Comparison of ENCODE assay signal across 19 mouse cellular contexts in genomic region chr19:50005248-50005647, GRCm38 (mm10).
DNase-seq lines count a peak whose midpoint lies in the region; ATAC-seq and TF ChIP-seq lines count a peak whose summit lies in the region.
"Had no signal": no experiment of that assay in that cellular context is flagged by ENCODE, and none has a peak within 500 bp of the region (broad histone marks: within the 10 kb centered on the region; RNA-seq: fewer than 3 reads in every experiment).

No protein-coding gene starts in this region.

- WGBS in heart, embryonic 13.5 days: 37% methylated on average over 7 of the region's 7 CpGs
- WGBS in hindbrain, embryonic 12.5 days: 46% methylated on average over 7 of the region's 7 CpGs
- WGBS in hindbrain, embryonic 16.5 days: 27% methylated on average over 7 of the region's 7 CpGs
- 13% methylated on average over 7 of the region's 7 CpGs for WGBS in midbrain, postnatal 0 days

- no peaks in the 10 kb centered on the region for H3K36me3 ChIP-seq in heart, embryonic 13.5 days
- no peaks in the 10 kb centered on the region for H3K36me3 ChIP-seq in hindbrain, embryonic 12.5 days
- H3K36me3 ChIP-seq in hindbrain, embryonic 16.5 days (ENCODE audit: control insufficient read depth, insufficient read depth, low read length): no peaks in the 10 kb centered on the region
- no peaks in the 10 kb centered on the region for H3K36me3 ChIP-seq in midbrain, postnatal 0 days (ENCODE audit: insufficient read depth, low read length)
- H3K36me3 ChIP-seq: embryonic facial prominence, embryonic 10.5 days; heart, embryonic 10.5 days; liver, embryonic 12.5 days had no signal

- no peak for DNase-seq in heart, adult 11 months
- peak; percentile 12 for DNase-seq in midbrain, postnatal 0 days (ENCODE audit: low spot score)
- no peak for DNase-seq in right cerebral cortex, postnatal 14 days
- DNase-seq: adrenal gland, postnatal 36 days; cerebellum, postnatal 25 days; gastrocnemius, postnatal 14 days; heart, postnatal 4 days; lung, embryonic 14.5 days; thymus, postnatal 25 days had no signal

- H3K27me3 ChIP-seq in heart, embryonic 13.5 days (replicated peaks): no peaks in the 10 kb centered on the region
- H3K27me3 ChIP-seq in hindbrain, embryonic 12.5 days: no peaks in the 10 kb centered on the region
- H3K27me3 ChIP-seq in hindbrain, embryonic 16.5 days (replicated peaks; ENCODE audit: control insufficient read depth, insufficient read depth, low read length): no peaks in the 10 kb centered on the region
- no peaks in the 10 kb centered on the region for H3K27me3 ChIP-seq in midbrain, postnatal 0 days (ENCODE audit: insufficient read depth, low read length)
- H3K27me3 ChIP-seq: liver, embryonic 12.5 days had no signal

- TF ChIP-seq CTCF in midbrain, postnatal 0 days (IDR thresholded peaks at IDR 0.05): no peak

- 0 out of 2 replicates have a peak overlapping the region, but pooled peaks have one; percentile 13 for H3K4me2 ChIP-seq in heart, embryonic 13.5 days
- peak overlapping the region; percentile 24; the same call in 1 of the 2 replicates for H3K4me2 ChIP-seq in hindbrain, embryonic 12.5 days (replicated peaks)
- H3K4me2 ChIP-seq in hindbrain, embryonic 16.5 days (ENCODE audit: low read length): peak overlapping the region; percentile 34
- H3K4me2 ChIP-seq in midbrain, postnatal 0 days (ENCODE audit: low read depth, low read length, poor library complexity, severe bottlenecking): no peak overlapping the region
- H3K4me2 ChIP-seq: liver, embryonic 12.5 days; lung, embryonic 14.5 days had no signal

- H3K9me3 ChIP-seq in heart, embryonic 13.5 days: no peaks in the 10 kb centered on the region
- H3K9me3 ChIP-seq in hindbrain, embryonic 12.5 days (replicated peaks): no peaks in the 10 kb centered on the region
- H3K9me3 ChIP-seq in hindbrain, embryonic 16.5 days (ENCODE audit: control insufficient read depth, low read length): no peaks in the 10 kb centered on the region
- H3K9me3 ChIP-seq in midbrain, postnatal 0 days (ENCODE audit: low read length): no peaks in the 10 kb centered on the region
- H3K9me3 ChIP-seq: embryonic facial prominence, embryonic 10.5 days; heart, embryonic 10.5 days; liver, embryonic 12.5 days had no signal

- H3K9ac ChIP-seq in heart, embryonic 13.5 days: no peak overlapping the region
- no peak overlapping the region for H3K9ac ChIP-seq in hindbrain, embryonic 12.5 days
- H3K9ac ChIP-seq in hindbrain, embryonic 16.5 days (ENCODE audit: low read depth, low read length): no peak overlapping the region
- H3K9ac ChIP-seq in midbrain, postnatal 0 days (replicated peaks; ENCODE audit: low read length, poor library complexity, severe bottlenecking): no peak overlapping the region
- H3K9ac ChIP-seq: liver, embryonic 12.5 days; lung, embryonic 14.5 days had no signal

- no peaks in the 10 kb centered on the region for H3K4me1 ChIP-seq in heart, embryonic 13.5 days
- no peaks in the 10 kb centered on the region for H3K4me1 ChIP-seq in hindbrain, embryonic 12.5 days
- no peaks in the 10 kb centered on the region for H3K4me1 ChIP-seq in hindbrain, embryonic 16.5 days (ENCODE audit: control insufficient read depth, insufficient read depth, low read depth, low read length)
- 0 out of 2 replicates have a peak, but pooled peaks cover 3% of the 10 kb centered on the region for H3K4me1 ChIP-seq in midbrain, postnatal 0 days (ENCODE audit: insufficient read depth, low read length)
- H3K4me1 ChIP-seq: embryonic facial prominence, embryonic 10.5 days; heart, embryonic 10.5 days; liver, embryonic 12.5 days had no signal

- ATAC-seq in heart, embryonic 13.5 days (ENCODE audit: extremely low read depth, insufficient number of reproducible peaks, low FRiP score, low TSS enrichment): no peak
- ATAC-seq in hindbrain, embryonic 12.5 days (ENCODE audit: low FRiP score): peak; percentile 35; the same call in 1 of the 2 replicates
- no peak for ATAC-seq in hindbrain, embryonic 16.5 days
- ATAC-seq in midbrain, postnatal 0 days (ENCODE audit: low FRiP score): no peak
- no peak for ATAC-seq in granulocyte monocyte progenitor cell, adult 5-6 weeks (replicated peaks; ENCODE audit: poor library complexity, severe bottlenecking)
- ATAC-seq: intestine, postnatal 0 days; liver, embryonic 12.5 days had no signal

- H3K4me3 ChIP-seq in heart, embryonic 13.5 days: no peak overlapping the region
- no peak overlapping the region for H3K4me3 ChIP-seq in hindbrain, embryonic 12.5 days
- H3K4me3 ChIP-seq in hindbrain, embryonic 16.5 days (ENCODE audit: low read length): no peak overlapping the region
- H3K4me3 ChIP-seq in midbrain, postnatal 0 days (ENCODE audit: low read depth, low read length): no peak overlapping the region
- H3K4me3 ChIP-seq: embryonic facial prominence, embryonic 10.5 days; heart, embryonic 10.5 days; left cerebral cortex, adult 2 months; liver, embryonic 12.5 days had no signal

- no peak overlapping the region for H3K27ac ChIP-seq in heart, embryonic 13.5 days (replicated peaks)
- no peak overlapping the region for H3K27ac ChIP-seq in hindbrain, embryonic 12.5 days
- H3K27ac ChIP-seq in hindbrain, embryonic 16.5 days (ENCODE audit: low read depth, low read length): no peak overlapping the region
- H3K27ac ChIP-seq in midbrain, postnatal 0 days (ENCODE audit: low read depth, low read length): no peak overlapping the region
- H3K27ac ChIP-seq: embryonic facial prominence, embryonic 10.5 days; heart, embryonic 10.5 days; left cerebral cortex, adult 2 months; liver, embryonic 12.5 days; macrophage had no signal
